Mouse (Mus musculus) adrenal gland, postnatal 10 days (tissue): ENCODE data around the gene Cbl. TPM values are rescaled to one million over a fixed set of nuclear protein-coding genes. Genes with fewer than 3 reads are reported as not detected.

Source experiments
- DNase-seq: peaks from one replicate; pipeline ENCODE4 v3.0.0; 2021; ENCODE audit warnings: mixed read lengths
- total RNA-seq, 2 experiments: library from RNA; stranded (reverse); gene quantifications; 2 replicates each; pipeline ENCODE4 v1.2.3; 2021

The Cbl gene
- total RNA-seq, 2 experiments from 2014 or later, result 28.2 to 32.4 TPM

GRCm38 (mm10) chr9:44181537-44181936 is 52.3 kb downstream of the Cbl start:
- DNase-seq, result no peak

GRCm38 (mm10) chr9:44178811-44179210 is 55.0 kb downstream of the Cbl start:
- no peak for DNase-seq

- DNase-seq, result peak; percentile 29
Measured at GRCm38 (mm10) chr9:44178389-44178788, 55.5 kb downstream of the Cbl start.

GRCm38 (mm10) chr9:44177405-44177804 is 56.4 kb downstream of the Cbl start:
- no peak for DNase-seq

- DNase-seq, result no peak
Measured at GRCm38 (mm10) chr9:44175957-44176356, 57.9 kb downstream of the Cbl start.

- DNase-seq, result no peak
Measured at GRCm38 (mm10) chr9:44175556-44175955, 58.3 kb downstream of the Cbl start.

GRCm38 (mm10) chr9:44170691-44171151 is 63.1 kb downstream of the Cbl start:
- DNase-seq, result peak; percentile 71

GRCm38 (mm10) chr9:44168931-44169330 is 64.9 kb downstream of the Cbl start:
- no peak for DNase-seq

- no peak for DNase-seq
Measured at GRCm38 (mm10) chr9:44159886-44160285, 74.0 kb downstream of the Cbl start.

- peak; percentile 45 for DNase-seq
Measured at GRCm38 (mm10) chr9:44147290-44147689, 86.6 kb downstream of the Cbl start.

GRCm38 (mm10) chr9:44144718-44145060 is 89.2 kb downstream of the Cbl start:
- DNase-seq, result no peak

- DNase-seq, result peak; percentile 53
Measured at GRCm38 (mm10) chr9:44144023-44144717, 89.7 kb downstream of the Cbl start.

- DNase-seq, result no peak
Measured at GRCm38 (mm10) chr9:44143421-44143820, 90.4 kb downstream of the Cbl start.

GRCm38 (mm10) chr9:44141951-44142350 is 91.9 kb downstream of the Cbl start:
- no peak for DNase-seq

GRCm38 (mm10) chr9:44137846-44138245 is 96.0 kb downstream of the Cbl start:
- DNase-seq, result no peak

GRCm38 (mm10) chr9:44135731-44136411 is 98.0 kb downstream of the Cbl start:
- DNase-seq, result no peak

GRCm38 (mm10) chr9:44134851-44135730 is 98.8 kb downstream of the Cbl start:
- peak; percentile 83 for DNase-seq

GRCm38 (mm10) chr9:44134101-44134850 is 99.6 kb downstream of the Cbl start, which contains the start of gene Mcam:
Mcam (plus strand) TSS chr9:44134469.
- DNase-seq, result peak; percentile 88

- no peak for DNase-seq
Measured at GRCm38 (mm10) chr9:44133287-44133686, 100.6 kb downstream of the Cbl start.

- no peak for DNase-seq
Measured at GRCm38 (mm10) chr9:44132200-44132599, 101.6 kb downstream of the Cbl start.

GRCm38 (mm10) chr9:44131276-44131590 is 102.6 kb downstream of the Cbl start:
- no peak for DNase-seq
